Mouse (Mus musculus) liver, embryonic 12.5 days (tissue): ENCODE measurements around the gene Adamts9. TPM values are rescaled to one million over a fixed set of nuclear protein-coding genes. Genes with fewer than 3 reads are reported as not detected.
A peak's percentile ranks its signal among the peaks of the same experiment; 100 is the strongest.

Source experiments
- ATAC-seq: fragments of 200-750 bp; cut with Nextera tagmentation; 2 replicates; pipeline ENCODE4 v1.8.0; 2017; ENCODE audit warnings: moderate number of reproducible peaks, mild to moderate bottlenecking, moderate library complexity
- H3K27ac ChIP-seq: fragments of 300-500 bp; sonication (generic); 2 replicates; pipeline ENCODE4 v1.5.1; 2016; ENCODE audit warnings: mild to moderate bottlenecking
- H3K27me3 ChIP-seq: fragments of 300-500 bp; sonication (generic); replicated peaks from 2 replicates; pipeline ENCODE4 v1.6.1; 2016; ENCODE audit warnings: mild to moderate bottlenecking, moderate library complexity
- H3K36me3 ChIP-seq: fragments of 300-500 bp; sonication (generic); 2 replicates; pipeline ENCODE4 v1.6.1; 2016; ENCODE audit warnings: mild to moderate bottlenecking, moderate library complexity
- H3K4me1 ChIP-seq: fragments of 300-500 bp; sonication (generic); 2 replicates; pipeline ENCODE4 v1.6.1; 2016
- H3K4me2 ChIP-seq: fragments of 300-500 bp; sonication (generic); 2 replicates; pipeline ENCODE4 v1.6.1; 2016; ENCODE audit warnings: mild to moderate bottlenecking, moderate library complexity
- H3K4me3 ChIP-seq: fragments of 300-500 bp; sonication (generic); 2 replicates; pipeline ENCODE4 v1.5.1; 2016; ENCODE audit warnings: mild to moderate bottlenecking, moderate library complexity
- H3K9ac ChIP-seq: fragments of 300-500 bp; sonication (generic); 2 replicates; pipeline ENCODE4 v1.6.1; 2016; ENCODE audit warnings: mild to moderate bottlenecking, moderate library complexity
- H3K9me3 ChIP-seq: fragments of 300-500 bp; sonication (generic); replicated peaks from 2 replicates; pipeline ENCODE4 v1.6.1; 2016; ENCODE audit warnings: mild to moderate bottlenecking, moderate library complexity
- WGBS: fragments of 180-500 bp; shearing (Covaris S2); methylation state at CpG from one replicate; pipeline ENCODE4 v1.1.7; 2016; ENCODE audit not compliant: insufficient replicate concordance; 5-methylcytosine and 5-hydroxymethylcytosine counted together
- polyA plus RNA-seq: library from polyadenylated mRNA; unstranded; fragments of >200 nt; fragmentation: Nextera tagmentation; extraction: Ambion mirVana; gene quantifications from 2 replicates; pipeline ENCODE4 v1.2.1, GENCODE M21; 2016

Gene Adamts9
- polyA plus RNA-seq, 1 experiment from 2014 or later = 2.0 TPM

- Histone ChIP-seq H3K4me3 (no peak overlapping the region), H3K4me2 (peak overlapping the region; percentile 36; the same call in 1 of the 2 replicates), H3K9ac (no peak overlapping the region), H3K4me1 (no peaks in the 10 kb centered on the region), H3K27ac (no peak overlapping the region), H3K9me3 (no peaks in the 10 kb centered on the region), H3K27me3 (peaks cover 23% of the 10 kb centered on the region), H3K36me3 (no peaks in the 10 kb centered on the region)
- ATAC-seq = no peak
- 12% methylated on average over 20 of the region's 20 CpGs for whole genome bisulfite sequencing
These were observed 156.5 kb downstream of the Adamts9 start for GRCm38 (mm10) chr6:92786701-92787375.

DNA sequence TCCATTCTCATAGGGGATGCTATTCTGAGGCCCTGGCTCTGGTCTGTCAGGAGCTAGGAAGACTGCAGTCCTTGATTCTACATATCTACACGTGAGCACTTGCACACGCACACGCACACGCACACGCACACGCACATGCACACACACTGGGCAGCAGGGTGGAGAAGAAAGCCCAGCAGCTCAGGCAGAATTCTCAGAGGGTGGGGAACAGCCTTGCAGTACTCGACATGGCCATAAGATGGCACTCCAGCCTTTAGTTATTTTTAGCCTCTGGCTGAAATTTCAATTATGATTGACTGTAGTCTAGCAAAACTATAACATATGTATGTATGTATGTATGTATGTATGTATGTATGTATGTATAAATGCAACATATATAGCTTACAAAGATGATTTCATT lies 158.5 kb downstream of the Adamts9 start:
- Histone ChIP-seq H3K27me3 (peaks cover 23% of the 10 kb centered on the region), H3K9ac (no peak overlapping the region), H3K27ac (no peak overlapping the region), H3K4me1 (no peaks in the 10 kb centered on the region), H3K4me3 (no peak overlapping the region), H3K4me2 (no peak overlapping the region), H3K36me3 (no peaks in the 10 kb centered on the region), H3K9me3 (no peaks in the 10 kb centered on the region)
- 19% methylated on average over 7 of the region's 7 CpGs for WGBS
- no peak for ATAC-seq

- no peaks in the 10 kb centered on the region for H3K4me1 ChIP-seq
- no peak overlapping the region for H3K27ac ChIP-seq
- no peaks in the 10 kb centered on the region for H3K36me3 ChIP-seq
- H3K4me3 ChIP-seq = no peak overlapping the region
- no peaks in the 10 kb centered on the region for H3K9me3 ChIP-seq
- no peak overlapping the region for H3K9ac ChIP-seq
- H3K27me3 ChIP-seq = peaks cover 12% of the 10 kb centered on the region
- no peak overlapping the region for H3K4me2 ChIP-seq
- no peak for ATAC-seq
- 74% methylated on average over 6 of the region's 6 CpGs for WGBS
These were observed 161.8 kb downstream of the Adamts9 start for GRCm38 (mm10) chr6:92781446-92781845.

DNA sequence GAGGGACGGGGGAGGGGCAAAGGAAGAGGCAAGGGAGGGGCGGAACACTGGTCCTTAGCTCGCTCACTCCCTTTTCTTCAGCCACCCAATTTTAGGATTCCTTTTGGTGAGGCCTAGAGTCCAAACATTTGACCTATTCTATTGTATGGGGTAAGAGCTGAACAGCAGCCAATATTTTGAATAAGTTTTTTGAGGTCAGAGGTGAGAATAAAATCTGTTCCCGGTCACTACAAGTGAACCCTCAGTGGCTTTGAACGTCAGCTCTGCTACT lies 163.4 kb downstream of the Adamts9 start:
- Histone ChIP-seq H3K4me2 (no peak overlapping the region), H3K36me3 (no peaks in the 10 kb centered on the region), H3K4me1 (no peaks in the 10 kb centered on the region), H3K9ac (no peak overlapping the region), H3K27ac (no peak overlapping the region), H3K27me3 (no peaks in the 10 kb centered on the region), H3K9me3 (no peaks in the 10 kb centered on the region), H3K4me3 (no peak overlapping the region)
- 33% methylated on average over 5 of the region's 5 CpGs for WGBS
- ATAC-seq = no peak

DNA sequence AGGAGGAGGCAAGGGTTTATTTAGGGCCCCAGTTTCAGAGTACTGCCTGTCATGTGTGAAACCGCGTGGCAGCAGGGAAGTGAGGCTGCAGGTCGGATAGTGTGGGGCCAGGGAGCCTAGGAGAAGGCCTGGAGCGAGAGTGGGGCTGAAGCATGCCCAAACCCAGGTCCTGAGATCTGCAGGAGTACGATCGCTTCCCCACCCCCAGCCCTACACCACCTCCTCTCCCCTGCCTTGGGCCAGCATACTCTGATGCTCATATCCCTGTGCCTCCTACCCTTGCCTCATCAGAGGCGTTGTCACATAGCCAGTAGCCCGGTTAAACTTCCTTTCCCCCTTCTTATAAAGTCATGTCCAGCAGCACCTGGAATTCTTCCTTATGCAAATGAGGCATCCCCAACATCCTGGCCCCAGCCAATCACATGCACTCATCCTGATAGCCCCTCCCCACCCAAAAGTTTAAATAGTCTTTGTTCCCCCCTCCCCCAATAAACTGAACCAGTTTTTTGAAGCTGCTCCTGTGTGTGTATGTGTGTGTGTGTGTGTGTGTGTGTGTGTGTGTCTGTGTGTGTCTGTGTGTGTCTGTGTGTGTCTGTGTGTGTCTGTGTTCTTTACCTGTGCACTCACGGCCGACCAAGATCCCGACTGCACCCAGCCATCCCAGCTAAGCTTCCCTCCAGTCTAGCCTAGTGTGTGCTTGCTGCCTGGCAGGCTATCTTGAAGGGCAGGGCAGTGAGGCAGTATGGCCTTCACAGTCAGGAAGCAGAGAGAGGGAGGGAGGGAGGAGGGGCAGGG lies 164.0 kb downstream of the Adamts9 start:
- no peak overlapping the region for H3K27ac ChIP-seq
- H3K4me1 ChIP-seq = no peaks in the 10 kb centered on the region
- no peaks in the 10 kb centered on the region for H3K27me3 ChIP-seq
- H3K4me3 ChIP-seq = no peak overlapping the region
- 64% methylated on average over 11 of the region's 11 CpGs for WGBS
- H3K36me3 ChIP-seq = no peaks in the 10 kb centered on the region
- no peaks in the 10 kb centered on the region for H3K9me3 ChIP-seq
- H3K4me2 ChIP-seq = no peak overlapping the region
- H3K9ac ChIP-seq = no peak overlapping the region
- ATAC-seq = no peak

GRCm38 (mm10) chr6:92776356-92776755 lies 166.9 kb downstream of the Adamts9 start:
- Histone ChIP-seq H3K27ac (no peak overlapping the region), H3K4me2 (no peak overlapping the region), H3K27me3 (no peaks in the 10 kb centered on the region), H3K4me1 (no peaks in the 10 kb centered on the region), H3K4me3 (no peak overlapping the region), H3K36me3 (no peaks in the 10 kb centered on the region), H3K9me3 (no peaks in the 10 kb centered on the region), H3K9ac (no peak overlapping the region)
- no peak for ATAC-seq
- 30% methylated on average over 2 of the region's 2 CpGs for WGBS

DNA sequence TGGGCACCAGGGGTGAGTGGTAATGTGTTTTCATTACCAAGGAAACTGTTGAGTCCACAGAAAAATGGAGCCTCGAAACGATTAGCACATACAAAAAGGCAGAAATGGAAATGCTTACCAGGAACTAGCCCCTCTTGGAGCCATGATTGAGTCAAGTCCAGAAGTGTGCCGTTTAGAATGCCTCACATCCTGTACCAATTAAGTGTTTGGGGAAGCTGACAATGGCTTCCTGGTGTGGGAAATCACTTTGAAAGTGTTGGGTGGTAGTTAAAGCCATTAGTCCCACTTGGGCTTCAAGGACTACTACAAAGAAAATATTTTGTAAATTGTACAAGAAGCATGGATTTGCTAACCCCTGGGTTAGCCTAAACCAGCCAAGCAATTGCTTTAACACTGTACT lies 180.9 kb downstream of the Adamts9 start:
- no peak for ATAC-seq
- no peaks in the 10 kb centered on the region for H3K27me3 ChIP-seq
- H3K36me3 ChIP-seq = no peaks in the 10 kb centered on the region
- H3K4me3 ChIP-seq = no peak overlapping the region
- no peak overlapping the region for H3K4me2 ChIP-seq
- H3K9me3 ChIP-seq = no peaks in the 10 kb centered on the region
- H3K27ac ChIP-seq = no peak overlapping the region
- WGBS = 47% methylated on average over 3 of the region's 3 CpGs
- no peak overlapping the region for H3K9ac ChIP-seq
- H3K4me1 ChIP-seq = no peaks in the 10 kb centered on the region

DNA sequence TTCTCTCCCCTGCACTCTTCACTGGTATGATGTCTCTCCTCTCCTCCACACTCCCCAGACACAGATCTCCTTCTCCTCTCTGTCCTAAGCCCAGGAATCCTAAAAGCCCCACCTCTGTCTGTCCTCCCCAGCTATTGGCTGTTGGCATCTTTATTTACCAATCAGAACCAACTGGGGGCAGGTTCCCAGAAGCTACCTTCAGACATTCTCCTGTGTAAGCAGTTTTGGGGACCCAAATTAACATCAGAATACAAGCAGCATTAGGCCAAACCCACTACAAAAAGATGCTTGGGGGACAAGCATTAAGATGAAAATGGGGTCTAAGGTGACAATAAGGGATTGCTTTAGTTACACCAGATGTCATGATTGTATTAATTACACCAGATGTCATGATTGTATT lies 183.7 kb downstream of the Adamts9 start:
- Histone ChIP-seq H3K27ac (no peak overlapping the region), H3K9ac (no peak overlapping the region), H3K36me3 (no peaks in the 10 kb centered on the region), H3K27me3 (no peaks in the 10 kb centered on the region), H3K4me3 (no peak overlapping the region), H3K9me3 (no peaks in the 10 kb centered on the region), H3K4me2 (no peak overlapping the region), H3K4me1 (no peaks in the 10 kb centered on the region)
- no peak for ATAC-seq

DNA sequence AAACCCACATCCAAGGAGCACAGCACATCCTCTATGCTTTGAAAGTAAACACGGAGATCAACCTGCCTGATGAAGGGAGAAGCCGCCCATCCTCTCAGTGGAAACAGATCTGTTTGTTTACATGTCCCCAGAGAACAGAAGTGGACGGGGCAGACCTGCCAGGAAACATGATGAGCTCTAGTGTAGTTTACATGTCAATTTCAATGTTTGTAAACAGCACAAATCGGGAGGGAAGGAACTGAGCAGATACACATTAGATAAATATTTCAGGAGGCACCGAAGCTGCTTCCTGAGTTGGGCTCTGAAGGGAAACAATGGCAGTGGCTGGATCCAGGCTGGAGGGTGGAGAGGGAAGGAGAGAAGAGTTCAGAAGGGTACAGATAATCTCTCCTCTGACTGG lies 187.5 kb downstream of the Adamts9 start:
- no peak overlapping the region for H3K4me3 ChIP-seq
- ATAC-seq = no peak
- 25% methylated on average over 5 of the region's 5 CpGs for WGBS
- no peaks in the 10 kb centered on the region for H3K36me3 ChIP-seq
- H3K9me3 ChIP-seq = no peaks in the 10 kb centered on the region
- H3K4me2 ChIP-seq = no peak overlapping the region
- no peaks in the 10 kb centered on the region for H3K4me1 ChIP-seq
- no peak overlapping the region for H3K9ac ChIP-seq
- H3K27me3 ChIP-seq = no peaks in the 10 kb centered on the region
- no peak overlapping the region for H3K27ac ChIP-seq

DNA sequence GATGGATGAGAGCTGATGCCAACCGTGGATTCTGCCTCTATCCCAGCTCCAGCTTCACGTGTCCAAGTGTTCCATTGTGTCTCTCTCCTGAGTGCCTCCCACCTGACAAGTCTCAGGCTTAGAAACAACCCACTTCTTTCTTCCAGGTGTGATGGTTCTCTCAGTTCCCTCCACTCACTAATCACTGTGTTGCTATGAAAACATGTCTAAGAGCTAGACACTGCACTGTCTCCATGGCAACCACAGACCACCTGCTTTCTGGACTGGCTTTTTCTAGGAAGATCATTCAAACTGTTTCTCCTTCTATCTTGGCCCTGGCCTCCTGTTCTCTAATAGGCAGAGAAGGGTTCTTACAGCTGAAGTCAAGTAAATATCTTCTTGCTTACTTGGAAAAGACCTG lies 190.6 kb downstream of the Adamts9 start:
- no peaks in the 10 kb centered on the region for H3K9me3 ChIP-seq
- ATAC-seq = no peak
- H3K4me1 ChIP-seq = no peaks in the 10 kb centered on the region
- H3K9ac ChIP-seq = no peak overlapping the region
- 76% methylated on average over 2 of the region's 2 CpGs for WGBS
- H3K4me3 ChIP-seq = no peak overlapping the region
- H3K4me2 ChIP-seq = no peak overlapping the region
- H3K27me3 ChIP-seq = no peaks in the 10 kb centered on the region
- H3K27ac ChIP-seq = no peak overlapping the region
- no peaks in the 10 kb centered on the region for H3K36me3 ChIP-seq

DNA sequence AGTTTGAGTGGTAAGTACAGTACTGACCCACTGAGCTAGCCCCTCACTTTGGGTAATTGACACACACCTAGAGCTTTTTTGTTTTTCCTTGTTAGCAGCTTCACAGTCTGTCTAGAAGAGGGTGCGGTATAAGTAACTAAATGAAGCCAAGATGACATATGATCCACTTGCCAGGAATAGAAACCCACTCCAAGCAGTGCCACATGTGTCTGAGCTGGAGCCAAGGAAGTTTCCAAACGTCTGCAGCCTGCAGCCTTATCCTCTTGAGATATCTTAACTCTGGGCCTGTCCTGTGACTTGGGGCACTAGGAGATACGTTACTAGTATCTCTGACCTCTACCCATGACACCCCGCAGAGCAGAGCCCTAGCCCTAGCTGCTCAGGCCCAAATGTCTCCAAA lies 193.9 kb downstream of the Adamts9 start:
- H3K4me1 ChIP-seq = no peaks in the 10 kb centered on the region
- ATAC-seq = no peak
- H3K4me2 ChIP-seq = no peak overlapping the region
- H3K9ac ChIP-seq = no peak overlapping the region
- no peak overlapping the region for H3K27ac ChIP-seq
- no peaks in the 10 kb centered on the region for H3K36me3 ChIP-seq
- no peak overlapping the region for H3K4me3 ChIP-seq
- WGBS = 62% methylated on average over 4 of the region's 4 CpGs
- no peaks in the 10 kb centered on the region for H3K27me3 ChIP-seq
- H3K9me3 ChIP-seq = no peaks in the 10 kb centered on the region

DNA sequence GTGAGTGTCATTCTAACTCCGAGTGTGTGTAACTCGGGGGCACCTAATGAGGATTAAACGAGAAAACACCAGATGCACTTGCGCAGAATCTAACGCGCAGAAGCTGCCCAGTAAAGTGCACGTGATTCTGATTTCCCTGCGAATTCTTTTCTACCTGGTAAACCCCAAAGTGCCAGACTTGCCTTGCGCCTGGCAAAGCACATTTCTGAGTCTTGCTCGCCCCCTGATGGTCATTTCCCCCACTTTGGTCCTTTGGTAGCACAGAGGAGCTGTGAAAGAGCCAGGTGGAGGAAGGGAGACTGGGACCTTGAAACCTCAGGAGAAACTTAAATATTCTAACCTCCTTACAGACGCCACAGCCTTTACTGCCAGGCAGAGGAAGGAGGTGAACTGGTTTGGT lies 199.7 kb downstream of the Adamts9 start:
- Histone ChIP-seq H3K9me3 (no peaks in the 10 kb centered on the region), H3K9ac (no peak overlapping the region), H3K36me3 (no peaks in the 10 kb centered on the region), H3K4me1 (no peaks in the 10 kb centered on the region), H3K4me2 (no peak overlapping the region), H3K27ac (no peak overlapping the region), H3K27me3 (no peaks in the 10 kb centered on the region), H3K4me3 (no peak overlapping the region)
- ATAC-seq = no peak
- WGBS = 13% methylated on average over 11 of the region's 11 CpGs

GRCm38 (mm10) chr6:92737116-92737515 lies 206.2 kb downstream of the Adamts9 start:
- H3K36me3 ChIP-seq = no peaks in the 10 kb centered on the region
- H3K9ac ChIP-seq = no peak overlapping the region
- no peak overlapping the region for H3K4me2 ChIP-seq
- no peaks in the 10 kb centered on the region for H3K9me3 ChIP-seq
- H3K27me3 ChIP-seq = no peaks in the 10 kb centered on the region
- WGBS = 67% methylated on average over 1 of the region's 1 CpGs
- no peak overlapping the region for H3K27ac ChIP-seq
- no peak for ATAC-seq
- H3K4me1 ChIP-seq = no peaks in the 10 kb centered on the region
- no peak overlapping the region for H3K4me3 ChIP-seq
